Mouse (Mus musculus): ENCODE measurements around the gene Hist1h2ad. TPM values are rescaled to one million over a fixed set of nuclear protein-coding genes. Genes with fewer than 3 reads are reported as not detected.
"Not testable (repeated sequence)": the region's sequence is repeated elsewhere in the genome, so short reads cannot be mapped to it uniquely, and the experiment has no call there.

Hist1h2ad gene
- polyA plus RNA-seq, 1 experiment from 2014 or later, result 2.3 TPM

DNA sequence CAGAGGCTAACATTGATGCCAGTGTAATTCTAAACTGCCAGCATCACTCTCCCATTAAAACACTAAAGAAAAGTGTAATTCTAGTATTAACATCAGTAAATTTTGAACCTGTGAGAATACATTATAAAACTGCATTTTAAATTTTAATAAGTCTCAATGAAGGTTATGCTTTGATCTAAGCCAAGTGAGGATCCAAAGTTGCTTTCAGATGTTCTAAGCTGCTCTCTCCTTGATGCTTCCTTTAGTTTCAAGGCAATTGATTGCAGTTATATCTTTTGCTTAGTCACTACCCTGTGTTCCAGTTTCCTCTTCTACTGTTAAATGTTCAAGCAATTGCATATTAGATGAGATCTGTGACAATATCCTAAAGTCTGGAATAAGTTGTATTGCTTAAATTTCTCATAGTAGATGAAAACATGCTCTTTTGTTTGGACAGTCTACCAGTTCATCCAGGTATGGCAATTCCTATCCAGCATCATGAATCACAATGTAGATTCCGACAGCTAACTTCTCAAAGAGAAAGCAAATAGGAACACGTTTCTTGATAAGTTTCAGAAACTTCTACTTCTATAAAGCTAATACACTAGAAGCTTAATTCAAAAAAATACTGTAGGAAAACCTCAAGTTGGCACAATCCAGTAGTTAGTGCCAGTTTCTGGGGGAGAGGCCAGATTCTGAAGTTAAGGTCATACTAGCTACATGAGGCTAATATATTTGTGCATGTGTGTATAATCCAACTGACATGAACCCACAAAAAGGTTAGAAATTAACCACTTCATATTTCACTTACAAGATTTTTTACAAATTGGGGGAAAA lies 1.8 kb upstream of the Hist1h2ad start:
- ATAC-seq (ENCODE audit: insufficient number of reproducible peaks, low FRiP score, low TSS enrichment, low read depth), result no peak
- Histone ChIP-seq H3K27ac (peak overlapping the region; percentile 94), H3K36me3 (no peaks in the 10 kb centered on the region), H3K9ac (peak overlapping the region; percentile 40; the same call in 1 of the 2 replicates), H3K4me1 (peaks cover 30% of the 10 kb centered on the region), H3K9me3 (no peaks in the 10 kb centered on the region), H3K27me3 (no peaks in the 10 kb centered on the region), H3K4me3 (peak overlapping the region; percentile 43), H3K4me2 (peak overlapping the region; percentile 53)
- WGBS, result 23% methylated on average over 2 of the region's 2 CpGs

DNA sequence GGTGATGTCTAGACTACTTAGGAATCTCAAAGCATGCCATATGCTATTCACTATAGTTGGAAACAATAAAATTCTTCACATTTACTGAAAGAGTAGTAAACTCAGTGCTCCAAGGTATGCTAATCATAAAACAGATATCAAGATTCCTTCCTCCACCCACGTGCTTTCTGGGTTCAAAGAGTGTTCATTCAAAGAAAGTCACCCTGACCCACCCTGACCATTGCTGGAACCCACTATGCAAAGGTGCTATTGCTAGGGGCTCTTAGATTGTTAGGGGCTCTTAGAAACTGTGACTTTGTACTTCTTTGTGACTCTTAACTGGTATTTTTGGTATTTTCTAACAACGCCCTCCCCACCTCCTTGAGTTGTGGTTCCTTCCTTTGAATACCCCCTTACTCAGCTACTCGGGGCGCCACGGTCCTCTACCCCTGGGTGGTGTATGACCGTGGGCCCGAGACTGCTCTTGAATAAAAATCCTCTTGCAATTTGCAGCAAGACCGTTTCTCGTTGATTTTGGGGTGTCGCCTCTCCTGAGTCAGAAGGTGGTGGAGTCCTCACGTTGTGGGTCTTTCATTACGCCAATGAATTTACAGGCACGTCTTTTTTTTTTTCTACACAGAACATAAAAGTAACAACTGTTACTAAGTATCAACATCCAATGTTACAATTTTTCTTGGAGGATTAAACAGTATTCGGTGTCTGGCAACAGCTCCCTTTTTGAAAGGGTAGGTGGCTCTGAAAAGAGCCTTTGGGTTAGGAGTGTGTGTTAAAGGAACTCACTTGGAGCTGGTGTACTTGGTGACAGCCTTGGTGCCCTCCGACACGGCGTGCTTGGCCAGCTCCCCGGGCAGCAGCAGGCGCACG lies 915 bp upstream of the Hist1h2ad start:
- Histone ChIP-seq H3K9ac (peak overlapping the region; percentile 40), H3K27ac (peak overlapping the region; percentile 94), H3K4me1 (peaks cover 30% of the 10 kb centered on the region), H3K4me2 (peak overlapping the region; percentile 53), H3K4me3 (peak overlapping the region; percentile 43)
- WGBS, result 6% methylated on average over 20 of the region's 20 CpGs
- not testable (repeated sequence) for H3K9me3 ChIP-seq; H3K36me3 ChIP-seq; H3K27me3 ChIP-seq; ATAC-seq (ENCODE audit: insufficient number of reproducible peaks, low FRiP score, low TSS enrichment, low read depth)

DNA sequence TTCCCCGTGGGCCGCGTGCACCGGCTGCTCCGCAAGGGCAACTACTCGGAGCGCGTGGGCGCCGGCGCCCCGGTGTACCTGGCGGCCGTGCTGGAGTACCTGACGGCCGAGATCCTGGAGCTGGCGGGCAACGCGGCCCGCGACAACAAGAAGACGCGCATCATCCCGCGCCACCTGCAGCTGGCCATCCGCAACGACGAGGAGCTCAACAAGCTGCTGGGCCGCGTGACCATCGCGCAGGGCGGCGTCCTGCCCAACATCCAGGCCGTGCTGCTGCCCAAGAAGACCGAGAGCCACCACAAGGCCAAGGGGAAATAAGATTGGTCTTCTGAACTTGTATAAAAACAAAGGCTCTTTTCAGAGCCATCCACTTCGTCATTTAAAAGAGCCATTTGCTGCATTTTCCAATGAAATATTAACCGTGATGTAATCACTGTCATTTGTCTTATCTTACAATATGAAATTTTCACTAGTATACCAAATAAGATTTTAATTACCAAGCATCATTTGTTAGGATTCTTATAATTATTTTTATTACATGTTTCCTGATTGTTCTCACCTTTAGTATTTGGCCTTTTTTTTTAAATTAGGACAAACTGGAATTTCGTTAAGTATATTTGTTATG lies 477 bp downstream of the Hist1h2ad start:
- peak overlapping the region; percentile 94 for H3K27ac ChIP-seq
- H3K36me3 ChIP-seq; ATAC-seq (ENCODE audit: insufficient number of reproducible peaks, low FRiP score, low TSS enrichment, low read depth); H3K9ac ChIP-seq; H3K9me3 ChIP-seq; H3K27me3 ChIP-seq: not testable (repeated sequence)
- peak overlapping the region; percentile 43 for H3K4me3 ChIP-seq
- 1% methylated on average over 14 of the region's 39 CpGs for WGBS
- H3K4me1 ChIP-seq, result peaks cover 30% of the 10 kb centered on the region
- H3K4me2 ChIP-seq, result peak overlapping the region; percentile 57

DNA sequence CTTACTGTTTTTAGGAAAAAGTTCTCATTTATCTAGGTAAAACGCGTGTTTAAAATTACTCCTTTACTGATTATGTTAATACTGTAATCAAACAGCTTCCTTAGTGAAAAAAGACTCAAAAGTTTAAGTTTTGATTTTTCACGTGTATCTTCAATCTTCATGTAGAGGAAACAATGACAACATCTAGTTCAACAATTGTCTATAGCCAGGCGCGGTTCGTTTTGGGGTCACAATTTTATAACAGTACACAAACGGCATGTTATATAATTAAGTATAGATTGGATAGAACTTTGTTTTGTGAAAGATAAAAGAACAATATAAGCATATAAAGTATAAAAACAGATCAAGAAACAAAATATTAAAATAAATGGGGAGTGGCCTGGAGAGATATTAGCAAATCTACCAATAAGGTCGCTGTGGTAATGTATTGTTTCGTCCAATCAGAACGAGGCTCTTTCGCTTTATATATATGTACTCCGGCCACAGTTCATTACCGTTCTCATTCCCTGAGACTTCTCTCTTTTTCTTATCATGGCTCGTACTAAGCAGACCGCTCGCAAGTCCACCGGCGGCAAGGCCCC lies 1.2 kb downstream of the Hist1h2ad start, which contains the start of gene Hist1h3d:
Gene Hist1h3d (plus strand): TSS at position 493 of the 581 bp plus-strand sequence.
- Histone ChIP-seq H3K4me3 (peak within 1 kb of the TSS; percentile 43), H3K9ac (peak within 1 kb of the TSS; percentile 50), H3K27me3 (no peaks in the 10 kb centered on the region), H3K4me2 (peak within 1 kb of the TSS; percentile 57), H3K9me3 (no peaks in the 10 kb centered on the region), H3K27ac (peak within 1 kb of the TSS; percentile 86), H3K36me3 (no peaks in the 10 kb centered on the region), H3K4me1 (peaks cover 25% of the 10 kb centered on the region)
- peak; percentile 62; the same call in 1 of the 2 replicates for ATAC-seq (ENCODE audit: insufficient number of reproducible peaks, low FRiP score, low TSS enrichment, low read depth)
- under 1% methylated on average over 18 of the region's 18 CpGs for WGBS

DNA sequence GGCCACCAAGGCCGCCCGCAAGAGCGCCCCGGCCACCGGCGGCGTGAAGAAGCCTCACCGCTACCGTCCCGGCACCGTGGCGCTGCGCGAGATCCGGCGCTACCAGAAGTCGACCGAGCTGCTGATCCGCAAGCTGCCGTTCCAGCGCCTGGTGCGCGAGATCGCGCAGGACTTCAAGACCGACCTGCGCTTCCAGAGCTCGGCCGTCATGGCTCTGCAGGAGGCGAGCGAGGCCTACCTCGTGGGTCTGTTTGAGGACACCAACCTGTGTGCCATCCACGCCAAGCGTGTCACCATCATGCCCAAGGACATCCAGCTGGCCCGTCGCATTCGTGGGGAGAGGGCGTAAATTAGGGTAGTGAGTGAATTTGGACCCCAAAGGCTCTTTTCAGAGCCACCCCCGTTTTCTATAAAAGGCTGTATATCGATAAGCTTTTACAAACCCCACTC lies 1.7 kb downstream of the Hist1h2ad start:
- peaks cover 25% of the 10 kb centered on the region for H3K4me1 ChIP-seq
- not testable (repeated sequence) for H3K36me3 ChIP-seq; ATAC-seq (ENCODE audit: insufficient number of reproducible peaks, low FRiP score, low TSS enrichment, low read depth); H3K27me3 ChIP-seq; H3K9me3 ChIP-seq
- H3K4me3 ChIP-seq, result peak overlapping the region; percentile 40
- peak overlapping the region; percentile 50 for H3K9ac ChIP-seq
- WGBS, result under 1% methylated on average over 19 of the region's 40 CpGs
- peak overlapping the region; percentile 57 for H3K4me2 ChIP-seq
- H3K27ac ChIP-seq, result peak overlapping the region; percentile 79

DNA sequence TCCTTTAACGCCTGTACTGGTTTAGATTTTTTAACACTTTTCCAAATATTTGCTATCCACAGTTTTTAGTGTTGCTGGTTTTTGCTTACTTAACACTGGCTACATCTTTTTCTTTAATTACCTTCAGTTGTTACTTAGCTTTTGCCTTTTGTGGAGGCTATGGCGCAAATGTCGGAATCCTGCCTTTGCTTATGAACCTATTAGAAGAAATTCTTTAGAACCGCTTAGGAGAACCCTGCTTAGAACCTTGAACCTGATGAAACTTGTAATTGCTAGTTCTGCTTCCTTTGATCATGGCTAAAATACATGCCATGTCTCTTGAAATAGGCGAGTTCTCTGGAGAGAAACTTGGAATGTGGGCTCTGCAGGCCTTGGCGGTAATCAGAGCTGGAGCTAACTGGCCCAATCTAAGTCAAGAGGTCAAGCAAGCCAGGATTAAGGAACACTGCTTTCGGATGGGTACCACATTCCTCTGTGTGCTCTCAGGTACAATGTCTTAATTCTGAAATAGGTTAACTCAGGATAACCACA lies 2.2 kb downstream of the Hist1h2ad start:
- peak overlapping the region; percentile 78 for H3K27ac ChIP-seq
- peak overlapping the region; percentile 40 for H3K4me3 ChIP-seq
- WGBS, result 7% methylated on average over 7 of the region's 7 CpGs
- no peaks in the 10 kb centered on the region for H3K36me3 ChIP-seq
- H3K27me3 ChIP-seq, result no peaks in the 10 kb centered on the region
- peak overlapping the region; percentile 50 for H3K9ac ChIP-seq
- H3K4me1 ChIP-seq, result peaks cover 25% of the 10 kb centered on the region
- H3K4me2 ChIP-seq, result peak overlapping the region; percentile 57
- no peaks in the 10 kb centered on the region for H3K9me3 ChIP-seq
- no peak for ATAC-seq (ENCODE audit: insufficient number of reproducible peaks, low FRiP score, low TSS enrichment, low read depth)

DNA sequence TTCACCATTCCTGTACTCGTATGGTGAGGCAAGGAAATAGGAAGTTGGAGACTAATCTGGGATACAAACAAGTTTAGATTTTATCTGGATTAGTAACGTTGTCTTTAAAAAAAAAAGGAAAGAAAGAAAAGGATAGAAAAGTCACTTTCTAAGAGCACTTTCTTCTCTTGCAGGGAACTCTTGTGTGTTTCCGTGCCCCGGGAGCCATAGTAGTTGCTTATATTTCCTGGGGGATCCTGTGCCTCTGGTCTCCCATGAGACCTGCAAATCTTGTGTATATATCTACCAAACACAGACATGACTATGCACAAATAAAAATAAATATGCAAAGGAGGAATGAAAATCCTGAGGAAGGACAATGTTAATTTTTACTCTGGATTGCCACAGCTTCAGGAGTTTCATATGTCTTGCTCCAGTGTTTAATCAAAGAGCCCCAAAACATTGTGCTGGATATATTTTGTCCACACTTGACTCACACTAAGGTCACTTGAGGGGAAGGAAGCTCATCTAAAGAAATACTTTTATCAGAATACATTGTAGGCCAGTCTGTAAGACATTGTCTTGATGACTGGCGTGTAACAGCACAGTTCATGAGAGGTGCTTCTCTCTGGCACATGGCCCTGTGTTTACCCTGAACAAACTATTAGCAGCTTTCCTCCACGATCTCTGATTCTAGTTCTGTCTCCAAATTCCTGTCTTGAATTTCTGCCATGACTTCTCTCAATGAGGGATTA lies 2.9 kb downstream of the Hist1h2ad start:
- peaks cover 25% of the 10 kb centered on the region for H3K4me1 ChIP-seq
- no peaks in the 10 kb centered on the region for H3K36me3 ChIP-seq
- H3K9me3 ChIP-seq, result no peaks in the 10 kb centered on the region
- H3K4me2 ChIP-seq, result peak overlapping the region; percentile 57
- no peak overlapping the region for H3K9ac ChIP-seq
- ATAC-seq (ENCODE audit: insufficient number of reproducible peaks, low FRiP score, low TSS enrichment, low read depth), result no peak
- WGBS, result 41% methylated on average over 6 of the region's 6 CpGs
- H3K27ac ChIP-seq, result peak overlapping the region; percentile 78
- H3K27me3 ChIP-seq, result no peaks in the 10 kb centered on the region
- peak overlapping the region; percentile 40 for H3K4me3 ChIP-seq

DNA sequence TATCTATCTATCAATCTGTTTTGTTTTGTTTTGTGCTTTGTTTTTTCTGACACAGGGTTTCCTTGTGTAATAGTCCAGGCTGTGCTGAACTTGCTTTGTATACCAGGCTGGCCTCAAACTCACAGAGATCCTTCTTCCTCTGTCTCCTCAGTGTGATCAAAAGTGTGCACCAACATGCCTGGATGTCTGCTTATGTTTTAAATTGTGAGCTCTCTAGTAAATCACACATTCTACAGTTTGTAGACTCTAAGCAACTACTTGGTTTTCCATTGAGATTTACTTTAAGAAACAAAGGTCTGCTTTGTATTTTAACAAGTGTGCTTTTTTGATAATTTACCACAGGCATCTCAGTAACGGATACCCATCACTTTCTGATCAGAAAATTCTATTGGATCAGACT lies 3.7 kb downstream of the Hist1h2ad start:
- no peaks in the 10 kb centered on the region for H3K9me3 ChIP-seq
- H3K4me1 ChIP-seq, result peaks cover 26% of the 10 kb centered on the region
- 92% methylated on average over 1 of the region's 1 CpGs for WGBS
- H3K27ac ChIP-seq, result no peak overlapping the region
- no peak overlapping the region for H3K9ac ChIP-seq
- H3K4me3 ChIP-seq, result no peak overlapping the region
- H3K27me3 ChIP-seq, result no peaks in the 10 kb centered on the region
- no peaks in the 10 kb centered on the region for H3K36me3 ChIP-seq
- ATAC-seq (ENCODE audit: insufficient number of reproducible peaks, low FRiP score, low TSS enrichment, low read depth), result no peak
- H3K4me2 ChIP-seq, result no peak overlapping the region

DNA sequence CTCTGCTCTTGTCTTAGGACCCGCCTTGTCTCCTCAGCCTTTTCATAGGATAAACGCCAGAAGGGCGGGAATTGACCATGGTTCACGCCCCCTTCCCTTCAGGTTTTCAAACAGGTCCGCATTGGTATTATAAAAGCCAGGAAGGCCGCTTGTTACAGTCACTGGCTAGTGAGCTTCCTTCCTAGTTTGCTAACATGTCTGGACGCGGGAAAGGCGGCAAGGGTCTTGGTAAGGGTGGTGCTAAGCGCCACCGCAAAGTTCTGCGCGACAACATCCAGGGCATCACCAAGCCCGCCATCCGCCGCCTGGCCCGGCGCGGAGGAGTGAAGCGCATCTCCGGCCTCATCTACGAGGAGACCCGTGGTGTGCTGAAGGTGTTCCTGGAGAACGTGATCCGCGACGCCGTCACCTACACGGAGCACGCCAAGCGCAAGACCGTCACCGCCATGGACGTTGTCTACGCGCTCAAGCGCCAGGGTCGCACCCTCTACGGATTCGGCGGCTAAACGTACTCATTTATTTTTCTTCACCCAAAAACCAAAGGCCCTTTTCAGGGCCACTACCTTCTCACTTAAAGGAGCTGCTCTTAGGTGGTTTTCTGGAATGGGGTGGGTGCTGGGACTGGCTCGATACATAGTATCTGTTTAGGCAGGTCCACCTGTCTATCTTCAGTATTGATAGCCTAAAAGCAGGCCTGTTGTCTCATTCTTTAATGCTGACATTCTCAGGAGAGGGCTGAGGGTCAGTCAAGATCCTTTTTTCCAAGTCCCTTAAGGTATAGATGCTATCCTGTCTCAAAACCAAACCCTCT lies 7.4 kb downstream of the Hist1h2ad start, which contains the start of gene Hist1h4d:
Gene Hist1h4d (plus strand): TSS at position 191 of the 811 bp plus-strand sequence.
- H3K4me2 ChIP-seq, result peak within 1 kb of the TSS; percentile 66
- peak within 1 kb of the TSS; percentile 49 for H3K4me3 ChIP-seq
- H3K9ac ChIP-seq, result peak within 1 kb of the TSS; percentile 37
- no peaks in the 10 kb centered on the region for H3K36me3 ChIP-seq
- ATAC-seq (ENCODE audit: insufficient number of reproducible peaks, low FRiP score, low TSS enrichment, low read depth), result peak; percentile 88
- no peaks in the 10 kb centered on the region for H3K9me3 ChIP-seq
- H3K27me3 ChIP-seq, result no peaks in the 10 kb centered on the region
- WGBS, result under 1% methylated on average over 43 of the region's 43 CpGs
- H3K27ac ChIP-seq, result peak within 1 kb of the TSS; percentile 81
- H3K4me1 ChIP-seq, result peaks cover 26% of the 10 kb centered on the region
